Mouse (Mus musculus) 416B (cell line): Measurements from ENCODE around the gene Slc13a3.
A peak's percentile ranks its signal among the peaks of the same experiment; 100 is the strongest.

Source experiments
- DNase-seq: peaks from one replicate; pipeline ENCODE4 v3.0.0; 2011; ENCODE audit warnings: low read depth

The Slc13a3 gene

GRCm38 (mm10) chr2:165475850-165476249 is 2.8 kb upstream of the Slc13a3 start:
- DNase-seq, result no peak

GRCm38 (mm10) chr2:165475412-165475811 is 2.4 kb upstream of the Slc13a3 start:
- DNase-seq, result no peak

DNA sequence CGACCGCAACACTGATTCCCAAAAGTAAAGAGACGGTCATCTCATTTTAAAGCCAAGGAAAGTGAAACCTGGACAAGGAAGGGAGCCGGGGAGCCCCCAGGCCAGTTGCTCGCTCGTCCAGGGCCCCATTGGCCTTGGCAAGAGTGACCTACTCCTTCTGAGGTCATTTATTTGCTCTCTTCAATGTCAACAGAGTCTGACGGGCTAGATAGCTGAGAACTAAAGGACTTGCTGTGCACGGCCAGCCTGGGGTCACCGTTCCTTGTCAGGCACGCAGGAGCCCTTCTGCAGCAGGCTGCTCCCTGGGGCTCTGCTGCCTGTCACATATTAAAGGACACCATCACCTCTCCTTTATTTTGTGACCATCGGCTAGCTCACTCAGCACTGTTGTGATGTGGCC is 1.1 kb downstream of the Slc13a3 start:
- DNase-seq, result no peak

- DNase-seq, result peak; percentile 21
These were observed 2.9 kb downstream of the Slc13a3 start for GRCm38 (mm10) chr2:165470167-165470566.

GRCm38 (mm10) chr2:165467824-165468452 is 5.1 kb downstream of the Slc13a3 start:
- DNase-seq, result no peak

DNA sequence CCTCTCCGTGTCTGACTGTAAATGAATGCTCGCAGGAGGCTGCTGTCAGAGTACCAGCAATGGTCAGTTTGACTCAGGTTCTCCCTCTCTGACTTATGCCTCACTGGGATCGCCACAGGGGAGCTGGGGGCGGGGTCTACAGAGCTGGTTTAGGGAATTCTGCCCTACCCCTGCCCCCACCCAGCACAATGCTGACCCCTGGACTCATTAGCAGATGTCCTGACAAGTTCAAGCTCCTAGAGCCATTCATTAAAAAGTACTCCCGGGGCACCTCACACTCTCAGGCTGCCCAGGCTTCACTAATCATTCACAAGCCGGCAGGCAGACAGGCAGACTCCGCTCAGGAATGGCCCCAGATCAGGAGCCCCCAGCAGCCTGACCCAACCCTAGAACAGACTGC is 13.4 kb downstream of the Slc13a3 start:
- DNase-seq, result no peak

DNA sequence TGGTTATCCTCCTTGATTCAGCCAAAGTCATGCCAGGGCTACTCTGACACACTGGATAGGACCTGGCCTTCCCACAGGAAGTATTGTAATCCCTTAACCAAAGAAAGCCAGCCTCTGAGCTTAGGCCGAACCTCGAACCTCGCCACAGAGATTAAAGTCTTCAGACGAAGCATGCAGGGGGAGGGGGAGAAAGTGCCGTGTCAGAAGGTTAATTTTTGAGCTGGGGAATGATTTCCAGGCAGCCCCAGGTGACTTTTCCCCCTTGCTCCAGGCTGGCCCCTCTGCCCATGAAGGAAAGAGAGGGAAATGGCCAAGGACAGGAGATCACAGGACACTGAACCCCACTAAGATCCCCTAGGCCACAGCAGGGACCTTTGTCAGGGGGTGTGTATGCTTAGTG is 14.8 kb downstream of the Slc13a3 start:
- DNase-seq, result no peak

- peak; percentile 41 for DNase-seq
These were observed 16.3 kb downstream of the Slc13a3 start for GRCm38 (mm10) chr2:165456710-165457109.

GRCm38 (mm10) chr2:165452730-165453693 is 20.0 kb downstream of the Slc13a3 start:
- DNase-seq, result peak; percentile 46

GRCm38 (mm10) chr2:165448475-165448874 is 24.6 kb downstream of the Slc13a3 start:
- DNase-seq, result no peak

DNA sequence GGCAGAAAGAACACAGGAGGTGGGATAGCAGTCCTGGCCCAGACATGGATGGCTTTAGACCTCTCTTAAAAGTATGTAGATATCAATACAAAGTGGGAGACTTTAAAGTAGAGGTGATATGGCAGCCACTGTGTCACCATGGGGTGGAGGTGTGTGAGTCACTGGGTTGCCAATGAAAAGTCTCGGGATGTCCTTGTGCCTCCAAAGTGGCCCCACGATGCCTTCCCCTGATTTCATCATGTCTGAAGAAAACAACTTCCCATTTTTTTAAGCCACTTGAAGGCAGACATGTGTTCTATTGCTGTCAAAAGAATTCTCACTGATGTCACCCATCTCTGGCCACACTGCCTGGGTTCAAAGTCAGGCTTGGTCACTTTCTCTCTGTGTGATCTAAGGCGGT is 28.2 kb downstream of the Slc13a3 start:
- DNase-seq, result peak; percentile 32

DNA sequence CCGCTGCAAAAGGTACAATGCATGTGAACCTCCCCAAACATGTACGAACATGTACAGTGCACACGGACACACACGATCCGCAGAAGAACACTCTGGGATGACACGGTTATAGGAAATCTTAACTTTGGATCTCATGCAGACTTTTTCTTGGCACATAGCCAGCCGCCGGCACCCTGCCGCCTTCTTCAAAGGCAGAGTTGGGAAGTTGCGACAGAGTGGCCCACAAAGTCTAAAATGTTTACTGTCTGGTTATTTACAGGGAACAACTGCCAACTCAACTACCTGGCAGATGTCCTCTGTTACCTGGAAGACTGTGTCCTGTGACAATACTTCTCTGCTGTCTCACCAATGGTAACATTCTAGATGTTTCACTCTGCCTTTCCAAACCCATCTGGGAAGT is 30.0 kb downstream of the Slc13a3 start:
- DNase-seq, result peak; percentile 14

GRCm38 (mm10) chr2:165441613-165442012 is 31.4 kb downstream of the Slc13a3 start:
- no peak for DNase-seq

GRCm38 (mm10) chr2:165439613-165440012 is 33.4 kb downstream of the Slc13a3 start:
- DNase-seq, result no peak

DNA sequence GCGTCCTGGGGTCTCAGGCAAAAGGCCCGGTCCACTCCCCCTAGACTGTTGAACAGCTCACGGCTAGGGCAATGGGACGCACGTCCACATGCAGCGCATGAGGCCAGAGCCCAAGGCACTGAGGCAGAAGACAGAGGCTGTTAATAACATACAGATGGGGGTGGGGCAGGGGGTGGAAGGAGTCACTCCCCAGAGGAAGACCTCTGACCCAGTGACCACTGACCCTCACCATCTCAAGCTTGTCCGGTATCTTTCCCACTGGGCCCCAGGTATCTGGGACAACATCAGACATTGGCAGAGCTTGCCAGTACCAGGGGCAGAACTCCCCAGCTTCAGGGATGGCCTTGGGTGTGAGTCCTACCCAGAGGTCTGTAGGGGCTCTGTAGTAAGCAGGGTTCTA is 34.1 kb downstream of the Slc13a3 start:
- no peak for DNase-seq

GRCm38 (mm10) chr2:165428694-165429093 is 44.3 kb downstream of the Slc13a3 start:
- no peak for DNase-seq

GRCm38 (mm10) chr2:165420195-165420594 is 52.8 kb downstream of the Slc13a3 start:
- no peak for DNase-seq

DNA sequence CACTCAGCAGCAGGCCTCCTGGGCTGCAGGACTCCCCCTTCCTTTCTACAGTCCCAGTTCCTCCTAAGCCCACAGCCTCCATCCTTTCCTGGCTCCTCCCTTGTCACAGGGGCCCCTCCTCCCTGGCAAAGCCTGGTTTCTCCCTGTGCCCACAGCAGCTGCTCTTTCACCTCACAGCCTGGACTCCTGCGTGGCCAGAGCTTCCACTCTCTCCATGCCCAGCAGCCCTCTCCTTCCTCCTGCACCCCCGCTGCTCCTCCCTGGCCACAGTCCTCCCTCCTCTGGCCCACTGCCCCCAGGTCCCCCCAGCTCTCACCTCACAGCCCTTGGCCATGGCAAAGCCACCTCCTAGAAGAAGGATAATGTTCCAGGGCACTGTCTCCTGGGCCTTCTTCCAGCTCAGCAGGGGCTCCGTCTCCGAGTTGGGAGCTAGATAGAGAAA is 53.3 kb downstream of the Slc13a3 start:
- DNase-seq, result no peak

GRCm38 (mm10) chr2:165418577-165418976 is 54.5 kb downstream of the Slc13a3 start:
- DNase-seq, result no peak

DNA sequence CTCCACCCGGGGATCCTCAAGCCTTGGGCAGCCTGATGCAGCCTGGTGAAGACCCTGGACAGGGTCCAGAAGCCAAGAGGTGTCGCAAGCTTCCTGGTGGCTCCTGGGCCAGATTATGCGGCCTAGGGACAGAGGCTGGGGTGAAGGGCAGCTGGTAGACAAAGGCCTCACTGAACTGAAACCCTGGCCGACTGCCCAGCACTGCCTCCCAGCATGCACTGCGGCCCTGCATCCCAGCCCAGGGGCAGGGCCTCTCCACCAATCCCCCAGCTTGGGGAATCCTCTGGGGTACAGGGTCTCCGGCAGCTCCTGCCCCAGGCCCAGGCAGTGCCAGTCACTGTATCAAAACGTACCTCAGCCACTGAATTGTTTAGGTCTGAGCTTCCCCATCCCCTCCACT is 55.7 kb downstream of the Slc13a3 start:
- DNase-seq, result peak; percentile 49

DNA sequence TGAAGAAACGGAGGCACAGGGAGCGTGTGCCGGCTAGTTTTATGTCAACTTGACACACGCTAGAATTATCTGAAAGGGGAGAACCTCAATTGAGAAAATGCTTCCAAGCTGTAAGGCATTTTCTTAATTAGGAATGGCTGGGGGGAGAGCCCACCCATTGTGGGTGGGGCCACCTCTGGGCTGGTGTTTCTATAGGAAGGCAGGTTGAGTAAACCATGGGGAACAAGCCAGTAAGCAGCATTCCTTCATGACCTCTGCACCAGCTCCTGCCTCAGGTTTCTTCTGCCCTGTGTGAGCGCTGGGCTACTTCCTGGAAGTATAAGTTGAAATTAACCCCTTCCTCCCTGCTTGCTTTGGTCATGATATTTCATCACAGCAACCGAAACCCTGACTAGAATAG is 57.2 kb downstream of the Slc13a3 start:
- no peak for DNase-seq

- DNase-seq, result no peak
These were observed 57.8 kb downstream of the Slc13a3 start for GRCm38 (mm10) chr2:165415141-165415721.

DNA sequence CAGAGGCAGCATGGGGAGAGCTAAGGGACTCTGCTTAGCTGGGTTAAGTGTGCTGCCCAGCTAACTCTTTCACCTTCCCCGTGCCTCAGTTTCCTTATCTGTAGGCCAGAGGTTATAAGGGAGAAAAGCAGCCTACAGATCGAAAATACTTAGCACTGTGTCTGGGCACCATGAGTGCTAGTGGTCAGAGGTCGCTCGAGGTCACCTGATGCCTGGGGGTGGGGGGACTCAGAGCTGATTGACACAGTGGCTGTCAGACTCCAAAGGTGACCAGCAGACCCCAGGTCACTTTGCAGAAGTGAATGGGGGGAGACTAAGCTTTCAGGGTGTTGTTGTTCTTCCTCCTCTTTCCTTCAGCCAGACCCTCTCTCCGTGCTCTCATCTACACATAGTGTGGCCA is 58.7 kb downstream of the Slc13a3 start:
- DNase-seq, result no peak
